Mouse (Mus musculus) forebrain, embryonic 16.5 days (tissue): Measurements from ENCODE around the gene Nhlrc4. TPM values are rescaled to one million over a fixed set of nuclear protein-coding genes. Genes with fewer than 3 reads are reported as not detected.

Experiments
- ATAC-seq: fragments of 200-750 bp; cut with Nextera tagmentation; 2 replicates; pipeline ENCODE4 v1.8.0; 2017; ENCODE audit warnings: mild to moderate bottlenecking, moderate library complexity
- H3K27ac ChIP-seq: fragments of 300-500 bp; sonication (generic); 2 replicates; pipeline ENCODE4 v1.5.1; 2014; ENCODE audit warnings: low read length, control low read depth
- H3K27me3 ChIP-seq: fragments of 300-500 bp; sonication (generic); replicated peaks from 2 replicates; pipeline ENCODE4 v1.6.1; 2014; ENCODE audit warnings: low read length; ENCODE audit not compliant: control insufficient read depth, insufficient read depth
- H3K36me3 ChIP-seq: fragments of 300-500 bp; sonication (generic); 2 replicates; pipeline ENCODE4 v1.6.1; 2014; ENCODE audit not compliant: control insufficient read depth, insufficient read depth
- H3K4me1 ChIP-seq: fragments of 300-500 bp; sonication (generic); replicated peaks from 2 replicates; pipeline ENCODE4 v1.6.1; 2014; ENCODE audit warnings: low read length; ENCODE audit not compliant: control insufficient read depth, insufficient read depth
- H3K4me2 ChIP-seq: fragments of 300-500 bp; sonication (generic); 2 replicates; pipeline ENCODE4 v1.6.1; 2014; ENCODE audit warnings: mild to moderate bottlenecking, low read length, control low read depth
- H3K4me3 ChIP-seq: fragments of 300-500 bp; sonication (generic); replicated peaks from 2 replicates; pipeline ENCODE4 v1.5.1; 2014; ENCODE audit warnings: mild to moderate bottlenecking, low read length, control low read depth
- H3K9ac ChIP-seq: fragments of 300-500 bp; sonication (generic); replicated peaks from 2 replicates; pipeline ENCODE4 v1.6.1; 2014; ENCODE audit warnings: low read depth, low read length, control low read depth
- H3K9me3 ChIP-seq: fragments of 300-500 bp; sonication (generic); 2 replicates; pipeline ENCODE4 v1.6.1; 2016; ENCODE audit warnings: low read length; ENCODE audit not compliant: control insufficient read depth
- WGBS: fragments of 180-500 bp; shearing (Covaris S2); extraction: QIAGEN DNeasy Blood & Tissue Kit; methylation state at CpG from one replicate; pipeline ENCODE4 v1.1.7; 2014; 5-methylcytosine and 5-hydroxymethylcytosine counted together
- polyA plus RNA-seq: library from polyadenylated mRNA; unstranded; fragments of >200 nt; fragmentation: Nextera tagmentation; extraction: Ambion mirVana; gene quantifications from 2 replicates; pipeline ENCODE4 v1.2.1, GENCODE M21; 2015

Gene Nhlrc4
- polyA plus RNA-seq, 1 experiment from 2014 or later: not detected

DNA sequence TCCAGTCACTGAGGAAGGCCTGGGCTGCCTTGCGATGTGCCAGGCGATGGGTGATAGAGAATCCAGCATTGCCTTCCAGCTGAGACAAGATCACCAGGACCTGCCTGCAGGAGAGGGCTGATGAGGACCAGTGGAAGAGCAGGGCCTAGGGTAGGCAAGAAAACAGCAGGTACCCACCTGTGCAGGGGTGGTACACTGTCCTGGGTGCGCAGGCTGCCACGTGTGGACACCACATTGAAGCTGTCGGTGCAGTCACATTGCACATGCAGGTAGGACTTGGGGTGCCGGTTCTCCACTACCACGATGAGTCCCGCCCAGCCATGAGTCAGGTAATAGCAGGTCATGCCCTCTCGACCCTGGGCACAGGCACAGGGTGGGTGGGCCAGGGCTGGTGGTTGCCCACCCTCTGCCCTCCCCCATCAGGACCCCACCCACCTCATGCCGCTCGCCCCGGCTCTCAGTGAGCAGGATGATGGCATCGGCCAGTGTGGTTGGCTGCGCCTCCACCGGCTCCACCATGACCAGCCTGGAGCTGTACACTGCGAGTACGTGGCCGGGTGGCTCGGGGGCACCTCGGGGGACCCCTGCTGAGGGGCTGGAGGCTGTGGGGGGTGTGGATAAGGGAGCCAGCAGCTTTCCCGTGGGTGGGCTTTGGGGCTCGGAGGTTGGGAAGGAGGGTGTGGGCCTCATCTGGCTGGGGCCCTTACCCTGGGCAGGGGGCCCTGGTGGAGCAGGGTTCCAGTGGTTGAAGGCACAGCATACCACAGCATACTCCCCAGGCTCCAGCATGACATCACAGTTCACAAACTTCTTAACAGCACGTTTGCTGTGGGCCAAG is 15.1 kb upstream of the Nhlrc4 start:
- Histone ChIP-seq H3K27me3 (no peaks in the 10 kb centered on the region), H3K4me2 (no peak overlapping the region), H3K9ac (no peak overlapping the region), H3K9me3 (no peaks in the 10 kb centered on the region), H3K4me1 (0 out of 2 replicates have a peak, but pooled peaks cover 4% of the 10 kb centered on the region), H3K4me3 (no peak overlapping the region), H3K36me3 (no peaks in the 10 kb centered on the region; the same call in 1 of the 2 replicates), H3K27ac (no peak overlapping the region)
- no peak for ATAC-seq
- WGBS: 92% methylated on average over 23 of the region's 23 CpGs

DNA sequence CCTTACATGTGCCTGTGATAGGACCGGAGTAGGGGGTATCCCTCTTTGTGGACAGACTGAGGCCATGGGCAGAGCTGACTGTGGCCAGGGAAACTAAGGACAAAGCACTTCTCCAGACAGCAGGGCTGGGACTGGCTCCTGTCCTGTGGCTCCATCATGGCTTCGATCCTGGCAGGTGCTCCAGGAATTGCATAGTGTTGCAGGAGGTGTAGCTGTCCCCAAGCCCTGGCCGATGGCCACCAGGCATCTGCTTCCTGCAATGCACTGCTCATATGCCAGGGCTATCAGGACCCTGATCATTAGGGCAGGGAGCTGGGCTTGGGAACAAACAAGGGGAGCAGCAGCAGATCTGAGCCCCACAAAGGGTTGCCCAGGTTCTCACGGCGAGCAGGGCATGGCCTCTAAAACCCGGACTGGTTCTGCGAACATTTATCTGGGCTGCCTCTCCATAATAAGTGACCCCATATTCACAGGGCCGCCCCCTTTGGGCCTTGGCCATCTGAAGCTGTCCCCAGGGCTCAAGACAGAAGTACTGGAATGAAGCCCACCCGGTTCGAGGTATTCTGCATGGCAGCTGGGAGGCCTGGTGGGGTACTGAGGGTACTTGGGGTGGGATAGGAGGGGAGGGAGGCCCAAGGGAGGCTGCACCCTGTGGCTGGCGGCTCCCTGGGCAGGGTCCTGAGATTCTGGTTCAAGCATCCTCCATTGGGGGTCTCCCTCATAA is 14.2 kb upstream of the Nhlrc4 start:
- 95% methylated on average over 11 of the region's 11 CpGs for WGBS
- Histone ChIP-seq H3K4me3 (no peak overlapping the region), H3K27me3 (no peaks in the 10 kb centered on the region), H3K27ac (no peak overlapping the region), H3K9me3 (no peaks in the 10 kb centered on the region), H3K4me2 (no peak overlapping the region), H3K4me1 (0 out of 2 replicates have a peak, but pooled peaks cover 4% of the 10 kb centered on the region), H3K36me3 (no peaks in the 10 kb centered on the region; the same call in 1 of the 2 replicates), H3K9ac (no peak overlapping the region)
- ATAC-seq: no peak

DNA sequence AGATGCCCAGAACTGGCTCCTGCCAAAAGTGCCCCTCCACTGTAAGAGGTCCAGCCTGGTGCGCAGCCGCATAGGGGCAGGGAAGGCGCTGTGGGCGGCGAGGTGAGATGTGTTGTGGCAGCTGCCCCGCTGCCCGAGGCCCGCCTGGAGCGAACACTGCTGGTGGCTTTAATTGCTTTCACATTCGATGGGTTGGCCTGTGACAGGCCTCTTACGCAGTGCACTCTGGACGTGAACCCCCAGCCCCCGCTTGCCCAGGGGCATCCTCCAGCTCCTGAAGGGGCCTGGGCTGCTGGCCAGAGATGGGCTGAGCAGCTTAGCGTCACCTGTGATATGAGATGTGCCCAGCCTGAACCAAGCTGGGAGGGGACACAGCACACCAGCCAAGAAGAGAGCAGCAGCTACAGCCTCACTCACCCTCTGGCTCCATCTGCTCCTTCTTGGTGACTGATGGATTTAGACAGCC is 12.9 kb upstream of the Nhlrc4 start:
- no peak for ATAC-seq
- Histone ChIP-seq H3K4me1 (0 out of 2 replicates have a peak, but pooled peaks cover 4% of the 10 kb centered on the region), H3K4me3 (no peak overlapping the region), H3K27me3 (peaks cover 10% of the 10 kb centered on the region), H3K9me3 (no peaks in the 10 kb centered on the region), H3K9ac (no peak overlapping the region), H3K36me3 (no peaks in the 10 kb centered on the region; the same call in 1 of the 2 replicates), H3K4me2 (no peak overlapping the region), H3K27ac (no peak overlapping the region)
- 74% methylated on average over 14 of the region's 14 CpGs for WGBS

DNA sequence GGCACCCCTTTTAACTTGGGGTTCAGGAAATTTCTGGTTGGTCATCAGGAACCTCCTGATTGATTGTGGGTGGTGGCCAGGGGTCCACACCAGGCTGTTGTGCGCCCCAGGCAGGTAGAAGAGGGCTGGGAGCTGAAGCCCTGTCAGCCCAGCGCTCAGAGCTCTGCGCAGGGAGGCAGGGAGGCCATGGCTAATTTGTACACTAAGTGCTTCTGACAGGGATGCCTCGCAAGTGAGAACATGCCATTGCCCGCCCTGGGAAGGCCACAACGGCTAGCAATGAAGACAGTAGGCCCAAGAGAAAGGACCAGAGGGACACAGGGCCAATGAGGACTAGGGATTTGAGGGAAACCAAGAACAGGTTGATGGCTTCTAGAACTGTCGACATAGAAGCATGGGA is 11.9 kb upstream of the Nhlrc4 start:
- peaks cover 9% of the 10 kb centered on the region for H3K4me1 ChIP-seq
- no peak overlapping the region for H3K4me2 ChIP-seq
- H3K4me3 ChIP-seq: no peak overlapping the region
- H3K9ac ChIP-seq: no peak overlapping the region
- H3K9me3 ChIP-seq: no peaks in the 10 kb centered on the region
- H3K27ac ChIP-seq: no peak overlapping the region
- 84% methylated on average over 7 of the region's 7 CpGs for WGBS
- H3K27me3 ChIP-seq: peaks cover 20% of the 10 kb centered on the region
- ATAC-seq: no peak
- H3K36me3 ChIP-seq: no peaks in the 10 kb centered on the region; the same call in 1 of the 2 replicates

DNA sequence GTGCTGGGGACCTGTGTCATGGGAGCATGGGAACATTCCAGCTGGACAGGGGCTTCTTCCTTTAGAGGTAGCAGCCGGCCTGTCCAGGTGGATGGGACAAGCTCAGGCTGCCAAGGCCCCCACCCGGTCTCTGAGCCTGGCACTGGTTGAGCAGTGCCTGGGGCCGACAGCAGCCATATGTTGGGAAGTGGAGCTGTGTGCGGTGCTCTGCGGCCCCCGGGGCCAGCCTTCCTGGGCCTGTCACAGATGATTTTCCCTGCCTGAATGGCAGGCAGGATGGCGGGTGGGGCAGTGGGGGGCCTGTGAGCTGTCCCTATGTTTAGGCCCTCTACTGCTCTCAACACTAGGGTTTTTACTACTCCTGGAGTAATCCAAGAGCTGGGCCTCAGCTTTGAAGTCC is 11.4 kb upstream of the Nhlrc4 start:
- no peak overlapping the region for H3K9ac ChIP-seq
- peaks cover 14% of the 10 kb centered on the region for H3K4me1 ChIP-seq
- H3K27me3 ChIP-seq: peaks cover 25% of the 10 kb centered on the region
- no peaks in the 10 kb centered on the region for H3K9me3 ChIP-seq
- no peak overlapping the region for H3K4me3 ChIP-seq
- H3K4me2 ChIP-seq: no peak overlapping the region
- 67% methylated on average over 6 of the region's 7 CpGs for WGBS
- H3K27ac ChIP-seq: no peak overlapping the region
- ATAC-seq: no peak
- H3K36me3 ChIP-seq: no peaks in the 10 kb centered on the region; the same call in 1 of the 2 replicates

DNA sequence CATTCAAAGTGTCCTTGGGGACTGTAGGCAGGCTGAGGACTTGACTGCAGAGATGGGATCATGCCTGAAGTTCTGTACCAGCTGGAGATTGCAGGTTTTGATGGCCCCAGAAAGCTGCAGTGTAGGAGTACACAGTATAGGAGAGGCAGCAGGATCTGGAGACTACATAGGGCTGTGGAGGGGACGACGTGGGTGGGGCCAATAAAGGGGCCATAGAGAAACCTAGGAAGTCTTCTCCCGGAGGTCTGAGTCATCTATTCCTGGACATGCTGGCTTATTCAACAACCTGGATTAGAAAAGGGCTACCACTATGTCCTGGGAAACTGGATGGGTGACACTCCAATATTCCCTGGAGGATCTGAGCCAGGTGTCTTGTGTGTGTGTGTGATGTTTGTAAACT is 11.0 kb upstream of the Nhlrc4 start:
- no peak for ATAC-seq
- Histone ChIP-seq H3K4me1 (peaks cover 15% of the 10 kb centered on the region), H3K9ac (no peak overlapping the region), H3K36me3 (no peaks in the 10 kb centered on the region; the same call in 1 of the 2 replicates), H3K9me3 (no peaks in the 10 kb centered on the region), H3K27ac (no peak overlapping the region), H3K4me3 (no peak overlapping the region), H3K4me2 (no peak overlapping the region), H3K27me3 (peaks cover 27% of the 10 kb centered on the region)
- 70% methylated on average over 3 of the region's 3 CpGs for WGBS

DNA sequence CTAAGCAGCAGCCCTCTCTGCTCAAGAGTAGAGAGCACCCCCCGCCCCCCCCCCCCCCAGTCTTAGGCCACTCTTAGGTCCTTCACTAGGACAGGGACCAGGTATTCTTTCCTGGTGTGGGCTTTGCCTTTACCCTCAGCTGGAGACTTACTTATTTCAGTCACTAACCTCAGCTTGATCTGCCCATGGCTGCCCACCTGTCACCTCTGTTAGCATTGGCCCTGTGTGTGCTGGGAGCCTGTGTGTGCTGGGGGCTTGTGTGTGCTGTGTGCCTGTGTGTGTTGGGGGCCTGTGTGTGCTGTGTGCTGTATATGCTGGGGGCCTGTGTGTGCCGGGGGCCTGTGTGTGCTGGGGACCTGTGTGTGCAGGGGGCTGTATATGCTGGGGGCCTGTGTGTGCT is 9.9 kb upstream of the Nhlrc4 start:
- no peak for ATAC-seq
- no peak overlapping the region for H3K4me2 ChIP-seq
- no peak overlapping the region for H3K27ac ChIP-seq
- H3K9me3 ChIP-seq: no peaks in the 10 kb centered on the region
- H3K9ac ChIP-seq: no peak overlapping the region
- peaks cover 15% of the 10 kb centered on the region for H3K4me1 ChIP-seq
- peaks cover 36% of the 10 kb centered on the region for H3K27me3 ChIP-seq
- H3K36me3 ChIP-seq: no peaks in the 10 kb centered on the region; the same call in 1 of the 2 replicates
- H3K4me3 ChIP-seq: no peak overlapping the region
- 75% methylated on average over 2 of the region's 2 CpGs for WGBS

DNA sequence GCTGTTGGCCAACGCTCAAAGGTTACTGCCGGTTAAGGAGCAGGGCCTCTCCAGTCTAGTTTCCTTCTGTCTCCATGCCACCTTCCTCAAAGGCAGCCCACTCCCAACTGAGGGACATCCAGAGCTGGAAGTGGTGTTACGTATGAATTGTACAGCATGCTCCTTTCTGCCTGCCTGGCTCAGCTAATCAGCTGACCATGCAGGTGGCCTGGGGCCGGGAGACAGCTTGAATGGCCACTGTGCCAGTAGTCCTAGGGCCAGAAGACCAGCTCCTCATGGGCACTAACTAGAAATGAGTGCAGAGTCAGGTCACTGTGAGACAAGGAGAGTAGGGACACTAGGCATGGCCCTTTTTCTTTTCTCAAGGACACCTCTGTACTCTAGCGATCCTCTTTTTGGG is 8.4 kb upstream of the Nhlrc4 start:
- H3K36me3 ChIP-seq: no peaks in the 10 kb centered on the region; the same call in 1 of the 2 replicates
- no peak overlapping the region for H3K4me2 ChIP-seq
- H3K4me1 ChIP-seq: peaks cover 15% of the 10 kb centered on the region
- H3K27ac ChIP-seq: no peak overlapping the region
- H3K27me3 ChIP-seq: peaks cover 36% of the 10 kb centered on the region
- no peak for ATAC-seq
- H3K4me3 ChIP-seq: no peak overlapping the region
- H3K9me3 ChIP-seq: no peaks in the 10 kb centered on the region
- no peak overlapping the region for H3K9ac ChIP-seq
- WGBS: 74% methylated on average over 5 of the region's 5 CpGs
